Comparison of ENCODE assay signal across 7 mouse cellular contexts in the genomic region with DNA sequence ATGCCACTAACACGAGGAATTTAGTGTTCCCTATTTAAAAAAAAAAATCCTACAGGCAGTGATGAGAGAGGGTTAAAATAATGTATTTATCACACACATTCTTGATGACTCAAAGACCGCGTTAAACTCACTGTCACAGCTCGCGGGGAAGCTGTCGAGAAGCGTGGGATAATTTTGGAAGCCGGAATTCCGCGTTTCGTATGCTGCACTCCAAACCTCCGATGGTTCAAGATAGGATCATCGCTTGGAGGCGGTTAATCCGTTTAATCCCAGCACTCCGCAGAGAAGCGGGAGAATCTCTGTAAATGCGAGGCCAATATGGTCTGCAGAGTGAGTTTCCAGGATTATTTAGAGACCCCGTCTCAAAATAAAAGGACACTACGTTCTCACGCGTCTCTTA. TPM values are rescaled to one million over a fixed set of nuclear protein-coding genes. Genes with fewer than 3 reads are reported as not detected.
DNase-seq lines count a peak whose midpoint lies in the region; ATAC-seq and TF ChIP-seq lines count a peak whose summit lies in the region.

No protein-coding gene starts in this region.

- under 1% methylated on average over 22 of the region's 22 CpGs for WGBS in lung, embryonic 15.5 days
- under 1% methylated on average over 22 of the region's 22 CpGs for WGBS in midbrain, embryonic 13.5 days

- 0 out of 2 replicates have a peak, but pooled peaks have one; percentile 3 for ATAC-seq in lung, embryonic 15.5 days (ENCODE audit: borderline replicate concordance, extremely low read depth, low FRiP score, low TSS enrichment)
- no peak; the same call in 1 of the 2 replicates for ATAC-seq in midbrain, embryonic 13.5 days

- H3K27ac ChIP-seq in lung, embryonic 15.5 days, result peak overlapping the region; percentile 16
- no peak overlapping the region for H3K27ac ChIP-seq in bone marrow macrophage, adult 2 months (ENCODE audit: insufficient read depth, low read depth, low read length)
- H3K27ac ChIP-seq in midbrain, embryonic 13.5 days, result peak overlapping the region; percentile 92

- no peak for DNase-seq in lung, postnatal 36 days
- peak; percentile 41 to 79 for DNase-seq in frontal cortex, adult 2 months (ENCODE audit: extremely low spot score in 1 of 2, low spot score in 1 of 2)
- DNase-seq in left cerebral cortex, adult 9 months (ENCODE audit: low spot score in 2 of 2), result peak; percentile 25 to 60
- DNase-seq in Muller cell, postnatal 12 days (ENCODE audit: inconsistent ontology term), result no peak

- peaks cover 7% of the 10 kb centered on the region; the same call in 1 of the 2 replicates for H3K4me1 ChIP-seq in lung, embryonic 15.5 days
- peaks cover 4% of the 10 kb centered on the region; the same call in 1 of the 2 replicates for H3K4me1 ChIP-seq in bone marrow macrophage, adult 2 months (ENCODE audit: control insufficient read depth, insufficient read depth, low read length)
- peaks cover 20% of the 10 kb centered on the region for H3K4me1 ChIP-seq in midbrain, embryonic 13.5 days (replicated peaks)

- H3K9me3 ChIP-seq in lung, embryonic 15.5 days, result no peaks in the 10 kb centered on the region
- H3K9me3 ChIP-seq in midbrain, embryonic 13.5 days, result no peaks in the 10 kb centered on the region

- H3K4me2 ChIP-seq in lung, embryonic 15.5 days, result peak overlapping the region; percentile 81
- H3K4me2 ChIP-seq in midbrain, embryonic 13.5 days (replicated peaks), result peak overlapping the region; percentile 90

- no peak for TF ChIP-seq POLR2A in bone marrow macrophage, adult 2 months (IDR thresholded peaks at IDR 0.05; ENCODE audit: borderline replicate concordance, low read depth, low read length)

- peaks cover 17% of the 10 kb centered on the region for H3K36me3 ChIP-seq in lung, embryonic 15.5 days
- H3K36me3 ChIP-seq in midbrain, embryonic 13.5 days, result peaks cover 18% of the 10 kb centered on the region

- TF ChIP-seq CTCF in bone marrow macrophage, adult 2 months (IDR thresholded peaks at IDR 0.05; ENCODE audit: low read depth, low read length), result no peak

- H3K4me3 ChIP-seq in lung, embryonic 15.5 days, result peak overlapping the region; percentile 94
- peak overlapping the region; percentile 78 for H3K4me3 ChIP-seq in bone marrow macrophage, adult 2 months (ENCODE audit: insufficient read depth, low read length)
- peak overlapping the region; percentile 97 for H3K4me3 ChIP-seq in midbrain, embryonic 13.5 days (replicated peaks)

- H3K9ac ChIP-seq in lung, embryonic 15.5 days, result peak overlapping the region; percentile 96
- H3K9ac ChIP-seq in midbrain, embryonic 13.5 days (replicated peaks), result peak overlapping the region; percentile 96

- no peaks in the 10 kb centered on the region for H3K27me3 ChIP-seq in lung, embryonic 15.5 days
- H3K27me3 ChIP-seq in midbrain, embryonic 13.5 days, result no peaks in the 10 kb centered on the region

RNA-seq across cellular contexts. Expression of a gene that starts 6.9 kb away (rescaled TPM):
- 172 and 180 TPM in 2 replicates for polyA plus RNA-seq in lung, embryonic 15.5 days (2015; fragmentation: Nextera tagmentation; extraction: Ambion mirVana)
- polyA plus RNA-seq in bone marrow macrophage, adult 2 months (2012; ENCODE audit: insufficient read depth, insufficient read length, missing spikeins), result 129 and 131 TPM in 2 replicates
- polyA plus RNA-seq in frontal cortex, adult 2 months (2012; rRNA removed), result 140 and 148 TPM in 2 replicates
- polyA plus RNA-seq in midbrain, embryonic 13.5 days (2015; fragmentation: Nextera tagmentation; extraction: Ambion mirVana), result 176 and 179 TPM in 2 replicates

RNA-seq across cellular contexts. Expression of a gene that starts 58.6 kb away (rescaled TPM):
- polyA plus RNA-seq in lung, embryonic 15.5 days (2015; fragmentation: Nextera tagmentation; extraction: Ambion mirVana), result 0.29 and 0.30 TPM in 2 replicates
- not detected in 2 replicates for polyA plus RNA-seq in bone marrow macrophage, adult 2 months (2012; ENCODE audit: insufficient read depth, insufficient read length, missing spikeins)
- polyA plus RNA-seq in frontal cortex, adult 2 months (2012; rRNA removed), result 0.04 TPM in 2 replicates
- polyA plus RNA-seq in midbrain, embryonic 13.5 days (2015; fragmentation: Nextera tagmentation; extraction: Ambion mirVana), result 1.9 and 2.1 TPM in 2 replicates

Comparison
In these comparisons a context has a peak if more than half of its experiments do, and no peak if none do; other contexts are left out.
1. DNase-seq: peak in frontal cortex, adult 2 months (2 of 2) and left cerebral cortex, adult 9 months (2 of 2); none in lung, postnatal 36 days (single experiment) and Muller cell, postnatal 12 days (single experiment).
2. Peak in every context shown above with its lines, with median percentiles within 50 percentile points of each other: H3K4me3 ChIP-seq.